Mouse (Mus musculus) bone marrow macrophage, adult 2 months (primary cell): ENCODE results near the gene Wdfy3.

Source experiments
- CTCF ChIP-seq: IDR thresholded peaks from 2 replicates; pipeline ENCODE4 v1.5.1; 2012; ENCODE audit warnings: low read depth, mild to moderate bottlenecking, low read length, moderate library complexity
- POLR2A ChIP-seq: IDR thresholded peaks from 2 replicates; pipeline ENCODE4 v1.6.1; 2012; ENCODE audit warnings: mild to moderate bottlenecking, low read depth, low read length, borderline replicate concordance

DNA sequence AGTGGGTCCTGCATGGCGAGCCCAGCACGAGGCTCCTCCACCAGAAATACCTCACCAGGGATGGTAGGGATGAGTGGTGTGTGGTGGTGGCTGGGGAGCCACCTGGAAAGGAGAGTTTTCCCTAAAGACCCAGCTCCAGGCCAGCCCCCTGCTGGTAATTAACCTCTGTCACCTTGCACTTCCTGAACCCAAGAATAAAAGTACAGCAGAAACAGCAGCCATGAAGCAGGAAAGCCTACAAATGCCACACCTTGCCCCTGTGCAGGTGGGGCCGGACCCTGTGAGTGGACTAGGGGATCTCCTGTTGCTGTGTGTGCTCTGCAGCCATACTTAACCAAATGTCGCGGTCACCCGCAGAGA, 247.4 kb downstream of the Wdfy3 start:
- TF ChIP-seq CTCF (no peak), POLR2A (no peak)
